In the genomic region with DNA sequence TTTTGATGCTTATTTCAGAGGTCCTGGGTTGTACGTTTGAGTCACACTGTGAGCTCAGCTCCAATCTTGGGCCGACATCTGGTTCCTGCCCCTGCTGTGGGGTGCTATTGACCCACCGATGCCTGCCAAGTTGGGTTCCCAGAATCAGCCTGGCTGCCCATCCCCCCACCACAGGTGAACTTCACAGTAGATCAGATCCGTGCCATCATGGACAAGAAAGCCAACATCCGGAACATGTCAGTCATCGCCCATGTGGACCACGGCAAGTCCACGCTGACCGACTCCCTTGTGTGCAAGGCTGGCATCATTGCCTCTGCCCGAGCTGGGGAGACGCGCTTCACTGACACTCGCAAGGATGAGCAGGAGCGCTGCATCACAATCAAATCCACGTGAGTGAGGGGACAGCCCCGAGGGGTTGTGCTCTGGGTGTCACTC, we compare ENCODE assay signal across 9 mouse cellular contexts. TPM values are rescaled to one million over a fixed set of nuclear protein-coding genes. Genes with fewer than 3 reads are reported as not detected.
DNase-seq lines count a peak whose midpoint lies in the region; ATAC-seq lines count a peak whose summit lies in the region.
"Had no signal": no experiment of that assay in that cellular context is flagged by ENCODE, and none has a peak within 500 bp of the region (broad histone marks: within the 10 kb centered on the region; RNA-seq: fewer than 3 reads in every experiment).

No protein-coding gene starts in this region.

- H3K4me3 ChIP-seq in embryonic facial prominence, embryonic 10.5 days = peak overlapping the region; percentile 76
- peak overlapping the region; percentile 100 for H3K4me3 ChIP-seq in hindbrain, embryonic 14.5 days (replicated peaks; ENCODE audit: low read length)
- peak overlapping the region; percentile 98 for H3K4me3 ChIP-seq in liver, embryonic 13.5 days (replicated peaks)

- ATAC-seq in hindbrain, embryonic 14.5 days (ENCODE audit: low FRiP score) = no peak
- ATAC-seq in liver, embryonic 13.5 days (ENCODE audit: low read depth) = no peak
- no peak for ATAC-seq in activated CD4-positive, CD25-positive, alpha-beta regulatory T cell, adult 4 months

- peak overlapping the region; percentile 99 for H3K9ac ChIP-seq in hindbrain, embryonic 14.5 days
- H3K9ac ChIP-seq in liver, embryonic 13.5 days = peak overlapping the region; percentile 100

- peak; percentile 53 for DNase-seq in adrenal gland, postnatal 14 days
- DNase-seq in adrenal gland, postnatal 4 days (ENCODE audit: low spot score in 2 of 2) = no peak
- peak; percentile 43 for DNase-seq in A20 (ENCODE audit: low read depth, low spot score)
- no peak for DNase-seq in embryonic facial prominence, embryonic 10.5 days (ENCODE audit: low spot score)
- DNase-seq in hindbrain, embryonic 14.5 days (ENCODE audit: low spot score) = no peak
- no peak for DNase-seq in liver, embryonic 13.5 days
- no peak for DNase-seq in embryo, embryonic 10 days (ENCODE audit: low spot score)

- H3K4me1 ChIP-seq in embryonic facial prominence, embryonic 10.5 days = peaks cover 80% of the 10 kb centered on the region
- peaks cover 42% of the 10 kb centered on the region for H3K4me1 ChIP-seq in hindbrain, embryonic 14.5 days (replicated peaks; ENCODE audit: control insufficient read depth, insufficient read depth, low read length)
- H3K4me1 ChIP-seq in liver, embryonic 13.5 days (replicated peaks) = peaks cover 88% of the 10 kb centered on the region

- 17% methylated on average over 16 of the region's 16 CpGs for WGBS in embryonic facial prominence, embryonic 10.5 days
- 13% methylated on average over 16 of the region's 16 CpGs for WGBS in hindbrain, embryonic 14.5 days
- WGBS in liver, embryonic 13.5 days (ENCODE audit: insufficient replicate concordance) = 4% methylated on average over 16 of the region's 16 CpGs

- peak overlapping the region; percentile 98 for H3K27ac ChIP-seq in embryonic facial prominence, embryonic 10.5 days (replicated peaks)
- peak overlapping the region; percentile 97 for H3K27ac ChIP-seq in hindbrain, embryonic 14.5 days
- H3K27ac ChIP-seq in liver, embryonic 13.5 days = peak overlapping the region; percentile 95

- peak overlapping the region; percentile 94 for H3K4me2 ChIP-seq in hindbrain, embryonic 14.5 days (replicated peaks)
- peak overlapping the region; percentile 84 for H3K4me2 ChIP-seq in liver, embryonic 13.5 days

- peaks cover 56% of the 10 kb centered on the region for H3K36me3 ChIP-seq in embryonic facial prominence, embryonic 10.5 days (replicated peaks)
- H3K36me3 ChIP-seq in hindbrain, embryonic 14.5 days (replicated peaks; ENCODE audit: control insufficient read depth, insufficient read depth) = peaks cover 53% of the 10 kb centered on the region
- peaks cover 56% of the 10 kb centered on the region for H3K36me3 ChIP-seq in liver, embryonic 13.5 days

- H3K9me3 ChIP-seq in embryonic facial prominence, embryonic 10.5 days = no peaks in the 10 kb centered on the region
- H3K9me3 ChIP-seq in hindbrain, embryonic 14.5 days (ENCODE audit: control insufficient read depth, low read length) = no peaks in the 10 kb centered on the region
- no peaks in the 10 kb centered on the region for H3K9me3 ChIP-seq in liver, embryonic 13.5 days (replicated peaks)

- H3K27me3 ChIP-seq in embryonic facial prominence, embryonic 10.5 days (replicated peaks; ENCODE audit: low read depth, poor library complexity, severe bottlenecking) = no peaks in the 10 kb centered on the region
- H3K27me3 ChIP-seq in hindbrain, embryonic 14.5 days (ENCODE audit: control insufficient read depth, insufficient read depth, low read length) = no peaks in the 10 kb centered on the region
- H3K27me3 ChIP-seq in liver, embryonic 13.5 days = no peaks in the 10 kb centered on the region

RNA-seq across cellular contexts. Expression of gene Eef2, which starts 1.1 kb away (rescaled TPM):
- 1,390 and 1,511 TPM in 2 replicates for total RNA-seq in adrenal gland, postnatal 14 days (2021)
- total RNA-seq in adrenal gland, postnatal 4 days (2021) = 1,000 to 10,000 TPM; 1,728 to 1,734 TPM
- polyA plus RNA-seq in embryonic facial prominence, embryonic 10.5 days (2016; fragmentation: Nextera tagmentation; extraction: Ambion mirVana) = 564 and 572 TPM in 2 replicates
- polyA plus RNA-seq in hindbrain, embryonic 14.5 days (2014; fragmentation: Nextera tagmentation; extraction: Ambion mirVana) = 413 and 447 TPM in 2 replicates
- 369 and 384 TPM in 2 replicates for polyA plus RNA-seq in liver, embryonic 13.5 days (2015; fragmentation: Nextera tagmentation; extraction: Ambion mirVana)
- 1,000 to 10,000 TPM in 1 of 2 experiments, 100 to 1,000 TPM in 1; 933 to 1,303 TPM for polyA plus RNA-seq in activated CD4-positive, CD25-positive, alpha-beta regulatory T cell, adult 4 months (2017; shearing (Covaris generic))

RNA-seq across cellular contexts. Expression of gene Dapk3, which starts 5.3 kb away (rescaled TPM):
- total RNA-seq in adrenal gland, postnatal 14 days (2021) = 58.3 and 62.2 TPM in 2 replicates
- 10 to 100 TPM; 53.4 to 63.6 TPM for total RNA-seq in adrenal gland, postnatal 4 days (2021)
- 51.5 and 53.2 TPM in 2 replicates for polyA plus RNA-seq in embryonic facial prominence, embryonic 10.5 days (2016; fragmentation: Nextera tagmentation; extraction: Ambion mirVana)
- 68.2 and 76.7 TPM in 2 replicates for polyA plus RNA-seq in hindbrain, embryonic 14.5 days (2014; fragmentation: Nextera tagmentation; extraction: Ambion mirVana)
- polyA plus RNA-seq in liver, embryonic 13.5 days (2015; fragmentation: Nextera tagmentation; extraction: Ambion mirVana) = 19.3 and 20.9 TPM in 2 replicates
- 1 to 10 TPM; 4.1 to 4.9 TPM for polyA plus RNA-seq in activated CD4-positive, CD25-positive, alpha-beta regulatory T cell, adult 4 months (2017; shearing (Covaris generic))

RNA-seq across cellular contexts. Expression of gene 4930442H23Rik, which starts 6.1 kb away (rescaled TPM):
- total RNA-seq in adrenal gland, postnatal 14 days (2021) = not detected in 2 replicates
- total RNA-seq in adrenal gland, postnatal 4 days (2021) = not detected
- not detected in 2 replicates for polyA plus RNA-seq in embryonic facial prominence, embryonic 10.5 days (2016; fragmentation: Nextera tagmentation; extraction: Ambion mirVana)
- polyA plus RNA-seq in hindbrain, embryonic 14.5 days (2014; fragmentation: Nextera tagmentation; extraction: Ambion mirVana) = 0.33 TPM in 1 of 2 replicates, not detected in the other
- polyA plus RNA-seq in liver, embryonic 13.5 days (2015; fragmentation: Nextera tagmentation; extraction: Ambion mirVana) = 0.08 TPM in 1 of 2 replicates, not detected in the other
- polyA plus RNA-seq in activated CD4-positive, CD25-positive, alpha-beta regulatory T cell, adult 4 months (2017; shearing (Covaris generic)) = not detected
- polyA plus RNA-seq: large intestine, adult 2 months had no signal

RNA-seq across cellular contexts. Expression of gene Pias4, which starts 9.8 kb away (rescaled TPM):
- 27.3 and 28.3 TPM in 2 replicates for total RNA-seq in adrenal gland, postnatal 14 days (2021)
- total RNA-seq in adrenal gland, postnatal 4 days (2021) = 10 to 100 TPM; 34.0 to 34.4 TPM
- polyA plus RNA-seq in embryonic facial prominence, embryonic 10.5 days (2016; fragmentation: Nextera tagmentation; extraction: Ambion mirVana) = 62.2 and 66.3 TPM in 2 replicates
- 43.7 and 48.3 TPM in 2 replicates for polyA plus RNA-seq in hindbrain, embryonic 14.5 days (2014; fragmentation: Nextera tagmentation; extraction: Ambion mirVana)
- 23.5 and 23.8 TPM in 2 replicates for polyA plus RNA-seq in liver, embryonic 13.5 days (2015; fragmentation: Nextera tagmentation; extraction: Ambion mirVana)
- 10 to 100 TPM; 17.6 to 23.8 TPM for polyA plus RNA-seq in activated CD4-positive, CD25-positive, alpha-beta regulatory T cell, adult 4 months (2017; shearing (Covaris generic))

RNA-seq across cellular contexts. Expression of gene Nmrk2, which starts 24.3 kb away (rescaled TPM):
- total RNA-seq in adrenal gland, postnatal 14 days (2021) = not detected in 2 replicates
- under 1 TPM in 1 of 2 experiments, not detected in 1; 0.20 TPM for total RNA-seq in adrenal gland, postnatal 4 days (2021)
- not detected in 2 replicates for polyA plus RNA-seq in embryonic facial prominence, embryonic 10.5 days (2016; fragmentation: Nextera tagmentation; extraction: Ambion mirVana)
- 0.14 TPM in 1 of 2 replicates, not detected in the other for polyA plus RNA-seq in hindbrain, embryonic 14.5 days (2014; fragmentation: Nextera tagmentation; extraction: Ambion mirVana)
- polyA plus RNA-seq in liver, embryonic 13.5 days (2015; fragmentation: Nextera tagmentation; extraction: Ambion mirVana) = not detected in 2 replicates
- polyA plus RNA-seq in activated CD4-positive, CD25-positive, alpha-beta regulatory T cell, adult 4 months (2017; shearing (Covaris generic)) = under 1 TPM in 1 of 2 experiments, not detected in 1; 0.17 TPM
- polyA plus RNA-seq: large intestine, adult 2 months had no signal

Comparison
In these comparisons a context has a peak if more than half of its experiments do, and no peak if none do; other contexts are left out.
1. DNase-seq: peak in adrenal gland, postnatal 14 days (single experiment) and A20 (single experiment); none in adrenal gland, postnatal 4 days (0 of 2), embryonic facial prominence, embryonic 10.5 days (single experiment), hindbrain, embryonic 14.5 days (single experiment), liver, embryonic 13.5 days (single experiment) and embryo, embryonic 10 days (single experiment).
2. Peak in every context shown above with its lines, with median percentiles within 50 percentile points of each other: H3K27ac ChIP-seq and H3K4me3 ChIP-seq.